In the genomic region with DNA sequence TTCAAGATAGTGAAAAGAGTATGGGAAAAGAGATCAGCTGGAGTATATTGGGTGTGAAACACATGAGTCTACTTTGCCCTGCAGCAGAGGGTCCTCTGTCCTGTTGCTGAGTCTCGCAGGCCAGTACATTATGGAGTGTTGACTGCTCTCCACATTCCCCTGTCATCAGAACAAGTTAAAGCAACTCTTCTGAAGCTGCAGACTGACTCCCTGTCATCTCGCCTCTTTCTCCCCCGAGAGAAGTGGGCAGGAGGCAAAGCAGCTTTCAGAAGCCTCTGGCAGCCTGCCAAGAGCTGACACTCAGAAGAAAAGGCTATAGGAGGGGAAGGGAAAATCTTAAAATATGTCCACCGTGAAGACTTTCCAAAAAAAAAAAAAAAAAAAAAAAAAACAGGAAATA, we compare ENCODE assay signal across 10 mouse cellular contexts. TPM values are rescaled to one million over a fixed set of nuclear protein-coding genes. Genes with fewer than 3 reads are reported as not detected.
A peak's percentile ranks its signal among the peaks of the same experiment; 100 is the strongest.
DNase-seq lines count a peak whose midpoint lies in the region; ATAC-seq lines count a peak whose summit lies in the region.
"Had no signal": no experiment of that assay in that cellular context is flagged by ENCODE, and none has a peak within 500 bp of the region (broad histone marks: within the 10 kb centered on the region; RNA-seq: fewer than 3 reads in every experiment).

No protein-coding gene starts in this region.

- H3K4me3 ChIP-seq in heart, embryonic 12.5 days, result no peak overlapping the region
- H3K4me3 ChIP-seq in embryonic facial prominence, embryonic 14.5 days (ENCODE audit: low read depth, low read length), result no peak overlapping the region
- H3K4me3 ChIP-seq in limb, embryonic 10.5 days, result no peak overlapping the region

- H3K27ac ChIP-seq in heart, embryonic 12.5 days (ENCODE audit: poor library complexity, severe bottlenecking), result no peak overlapping the region
- no peak overlapping the region for H3K27ac ChIP-seq in embryonic facial prominence, embryonic 14.5 days (replicated peaks; ENCODE audit: low read depth, low read length)
- H3K27ac ChIP-seq in limb, embryonic 10.5 days, result no peak overlapping the region

- 2% methylated on average over 4 of the region's 4 CpGs for WGBS in heart, embryonic 12.5 days
- 4% methylated on average over 4 of the region's 4 CpGs for WGBS in embryonic facial prominence, embryonic 14.5 days
- 2% methylated on average over 4 of the region's 4 CpGs for WGBS in limb, embryonic 10.5 days

- H3K36me3 ChIP-seq in heart, embryonic 12.5 days, result no peaks in the 10 kb centered on the region
- H3K36me3 ChIP-seq in embryonic facial prominence, embryonic 14.5 days (ENCODE audit: control insufficient read depth, insufficient read depth, low read length), result no peaks in the 10 kb centered on the region
- H3K36me3 ChIP-seq in limb, embryonic 10.5 days, result no peaks in the 10 kb centered on the region

- peak overlapping the region; percentile 42; the same call in 1 of the 2 replicates for H3K4me2 ChIP-seq in heart, embryonic 12.5 days
- H3K4me2 ChIP-seq in embryonic facial prominence, embryonic 14.5 days (ENCODE audit: low read depth, low read length), result peak overlapping the region; percentile 42

- no peak for DNase-seq in heart, postnatal 25 days (ENCODE audit: low spot score)
- DNase-seq in NIH3T3 (ENCODE audit: low read depth), result peak; percentile 17
- DNase-seq in embryonic facial prominence, embryonic 14.5 days (ENCODE audit: low spot score), result peak; percentile 87
- peak; percentile 55 for DNase-seq in limb, embryonic 10.5 days (ENCODE audit: low spot score)
- DNase-seq in retina, postnatal 7 days (ENCODE audit: low read depth, low spot score), result peak; percentile 31
- no peak for DNase-seq in spleen, postnatal 10 days (ENCODE audit: low spot score in 2 of 2)
- no peak for DNase-seq in thymus, adult 18-20 months

- peaks cover 9% of the 10 kb centered on the region for H3K4me1 ChIP-seq in heart, embryonic 12.5 days (replicated peaks)
- 0 out of 2 replicates have a peak, but pooled peaks cover 4% of the 10 kb centered on the region for H3K4me1 ChIP-seq in embryonic facial prominence, embryonic 14.5 days (ENCODE audit: control insufficient read depth, insufficient read depth, low read length)
- peaks cover 27% of the 10 kb centered on the region for H3K4me1 ChIP-seq in limb, embryonic 10.5 days

- H3K9me3 ChIP-seq in heart, embryonic 12.5 days (replicated peaks), result 0 out of 2 replicates have a peak, but pooled peaks cover under 1% of the 10 kb centered on the region
- no peaks in the 10 kb centered on the region for H3K9me3 ChIP-seq in embryonic facial prominence, embryonic 14.5 days (ENCODE audit: control insufficient read depth, low read length)
- H3K9me3 ChIP-seq in limb, embryonic 10.5 days (replicated peaks), result no peaks in the 10 kb centered on the region

- H3K27me3 ChIP-seq in heart, embryonic 12.5 days (replicated peaks), result peaks cover 18% of the 10 kb centered on the region
- no peaks in the 10 kb centered on the region; the same call in 1 of the 2 replicates for H3K27me3 ChIP-seq in embryonic facial prominence, embryonic 14.5 days (replicated peaks; ENCODE audit: control insufficient read depth, insufficient read depth, low read length)
- 0 out of 2 replicates have a peak, but pooled peaks cover 4% of the 10 kb centered on the region for H3K27me3 ChIP-seq in limb, embryonic 10.5 days (ENCODE audit: low read depth, poor library complexity, severe bottlenecking)

- intact Hi-C loops in heart, postnatal 25 days (cut with DNase I), result no loop called here

- no peak overlapping the region for H3K9ac ChIP-seq in heart, embryonic 12.5 days
- no peak overlapping the region for H3K9ac ChIP-seq in embryonic facial prominence, embryonic 14.5 days (ENCODE audit: low read depth, low read length)

- peak; percentile 63; the same call in 1 of the 2 replicates for ATAC-seq in heart, embryonic 12.5 days (ENCODE audit: insufficient number of reproducible peaks, low FRiP score)
- ATAC-seq in embryonic facial prominence, embryonic 14.5 days (ENCODE audit: low read depth), result 0 out of 2 replicates have a peak, but pooled peaks have one; percentile 6

RNA-seq across cellular contexts. Expression of a gene that starts 31.7 kb away (rescaled TPM):
- 0.36 and 0.44 TPM in 2 replicates for polyA plus RNA-seq in heart, embryonic 12.5 days (2016; fragmentation: Nextera tagmentation; extraction: Ambion mirVana)
- total RNA-seq in heart, postnatal 25 days (2021), result under 1 TPM in 1 of 2 experiments, not detected in 1; 0.17 TPM
- 3.7 and 6.6 TPM in 2 replicates for polyA plus RNA-seq in embryonic facial prominence, embryonic 14.5 days (2014; fragmentation: Nextera tagmentation; extraction: Ambion mirVana)
- polyA plus RNA-seq in limb, embryonic 10.5 days (2016; fragmentation: Nextera tagmentation; extraction: Ambion mirVana), result 2.2 and 3.1 TPM in 2 replicates
- total RNA-seq: MEL had no signal
- polyA plus RNA-seq: liver, embryonic 16.5 days had no signal

Comparison
In these comparisons a context has a peak if more than half of its experiments do, and no peak if none do; other contexts are left out.
1. DNase-seq: peak in NIH3T3 (single experiment), embryonic facial prominence, embryonic 14.5 days (single experiment), limb, embryonic 10.5 days (single experiment) and retina, postnatal 7 days (single experiment); none in heart, postnatal 25 days (single experiment), spleen, postnatal 10 days (0 of 2) and thymus, adult 18-20 months (0 of 2).